Mouse (Mus musculus): ENCODE data around the gene Leap2.

- TF ChIP-seq CTCF (IDR thresholded peaks at IDR 0.05; ENCODE audit: low read depth) (no peak), EP300 (optimal IDR thresholded peaks at IDR 0.05) (no peak)
These were observed 23.2 kb upstream of the Leap2 start for GRCm38 (mm10) chr11:53446183-53446582.
